Comparison of ENCODE assay signal across 17 mouse cellular contexts in the genomic region with DNA sequence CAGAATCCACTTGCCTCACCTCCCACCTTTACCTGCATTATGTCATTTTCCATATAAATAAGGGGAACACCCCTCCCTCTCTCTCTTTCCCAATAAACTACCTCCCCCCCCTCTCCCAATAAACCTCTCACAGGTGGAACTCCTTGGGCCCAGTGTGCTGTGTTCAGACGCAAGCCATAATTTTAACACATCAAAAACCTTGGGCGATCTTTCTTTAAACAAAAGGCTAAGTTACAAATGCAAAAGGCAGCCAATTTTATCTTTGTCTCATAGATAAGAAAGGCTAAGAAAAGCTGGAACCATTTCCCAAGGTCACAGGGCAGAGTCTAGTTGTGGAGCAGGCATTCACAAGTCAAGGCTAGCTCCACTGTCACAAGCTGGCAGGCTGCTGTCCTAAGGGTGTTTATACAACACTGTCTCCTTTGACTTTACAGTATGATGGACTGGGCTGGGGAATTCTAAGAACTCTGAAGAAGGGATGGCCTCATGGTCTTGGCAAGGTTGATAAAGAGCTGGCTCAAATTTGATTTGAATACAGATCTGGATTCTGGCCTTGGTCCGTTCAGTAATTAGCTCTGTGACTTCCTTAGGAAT.
DNase-seq lines count a peak whose midpoint lies in the region; ATAC-seq lines count a peak whose summit lies in the region.
"Had no signal": no experiment of that assay in that cellular context is flagged by ENCODE, and none has a peak within 500 bp of the region (broad histone marks: within the 10 kb centered on the region; RNA-seq: fewer than 3 reads in every experiment).

No protein-coding gene starts in this region.

- no peak overlapping the region for H3K9ac ChIP-seq in kidney, embryonic 16.5 days (replicated peaks; ENCODE audit: low read length)
- no peak overlapping the region for H3K9ac ChIP-seq in midbrain, embryonic 11.5 days (ENCODE audit: low read length)
- H3K9ac ChIP-seq: embryonic facial prominence, embryonic 12.5 days; heart, embryonic 15.5 days; hindbrain, embryonic 12.5 days; midbrain, embryonic 15.5 days; neural tube, embryonic 13.5 days had no signal

- no peaks in the 10 kb centered on the region for H3K36me3 ChIP-seq in kidney, embryonic 16.5 days (ENCODE audit: insufficient read depth, low read length)
- no peaks in the 10 kb centered on the region for H3K36me3 ChIP-seq in midbrain, embryonic 11.5 days (ENCODE audit: control insufficient read depth, insufficient read depth, low read length)
- H3K36me3 ChIP-seq: embryonic facial prominence, embryonic 12.5 days; heart, embryonic 15.5 days; hindbrain, embryonic 12.5 days; midbrain, embryonic 15.5 days; neural tube, embryonic 13.5 days had no signal

- no peak overlapping the region for H3K27ac ChIP-seq in kidney, embryonic 16.5 days (ENCODE audit: low read length)
- H3K27ac ChIP-seq in midbrain, embryonic 11.5 days (ENCODE audit: low read depth, low read length) = no peak overlapping the region
- H3K27ac ChIP-seq: embryonic facial prominence, embryonic 12.5 days; gastrocnemius, adult 2 months; heart, embryonic 15.5 days; hindbrain, embryonic 12.5 days; midbrain, embryonic 15.5 days; neural tube, embryonic 13.5 days had no signal

- no peaks in the 10 kb centered on the region for H3K9me3 ChIP-seq in kidney, embryonic 16.5 days (ENCODE audit: low read length)
- no peaks in the 10 kb centered on the region for H3K9me3 ChIP-seq in midbrain, embryonic 11.5 days (ENCODE audit: control insufficient read depth, low read length)
- H3K9me3 ChIP-seq: embryonic facial prominence, embryonic 12.5 days; heart, embryonic 15.5 days; hindbrain, embryonic 12.5 days; midbrain, embryonic 15.5 days; neural tube, embryonic 13.5 days had no signal

- H3K4me1 ChIP-seq in kidney, embryonic 16.5 days (ENCODE audit: insufficient read depth, low read length) = no peaks in the 10 kb centered on the region
- no peaks in the 10 kb centered on the region for H3K4me1 ChIP-seq in midbrain, embryonic 11.5 days (ENCODE audit: control insufficient read depth, insufficient read depth, low read length)
- H3K4me1 ChIP-seq: embryonic facial prominence, embryonic 12.5 days; heart, embryonic 15.5 days; hindbrain, embryonic 12.5 days; midbrain, embryonic 15.5 days; neural tube, embryonic 13.5 days had no signal

- no peak for ATAC-seq in kidney, embryonic 16.5 days (ENCODE audit: low FRiP score, low TSS enrichment)
- ATAC-seq in midbrain, embryonic 11.5 days (ENCODE audit: low FRiP score) = no peak
- ATAC-seq: midbrain, embryonic 15.5 days had no signal

- peak; percentile 16 for DNase-seq in kidney, postnatal 10 days
- DNase-seq in ES-CJ7 (ENCODE audit: low read depth, low spot score) = peak; percentile 52
- DNase-seq in adrenal gland, adult 8-10 months = peak; percentile 77
- DNase-seq in lung, postnatal 10 days = peak; percentile 26
- DNase-seq in natural killer cell, adult 2 months (ENCODE audit: low spot score in 2 of 2) = no peak
- no peak for DNase-seq in midbrain, embryonic 11.5 days (ENCODE audit: low spot score, missing footprints)
- no peak for DNase-seq in gastrocnemius, postnatal 10 days
- DNase-seq: cerebellum, postnatal 25 days; gastrocnemius, adult 2 months; kidney, adult 9 months; layer of hippocampus, adult 9-11 months had no signal

- no peaks in the 10 kb centered on the region for H3K27me3 ChIP-seq in kidney, embryonic 16.5 days (ENCODE audit: insufficient read depth, low read length)
- H3K27me3 ChIP-seq in midbrain, embryonic 11.5 days (ENCODE audit: control insufficient read depth, insufficient read depth, low read length) = no peaks in the 10 kb centered on the region
- H3K27me3 ChIP-seq: embryonic facial prominence, embryonic 12.5 days; heart, embryonic 15.5 days; hindbrain, embryonic 12.5 days; midbrain, embryonic 15.5 days; neural tube, embryonic 13.5 days had no signal

- 86% methylated on average over 3 of the region's 3 CpGs for WGBS in kidney, embryonic 16.5 days
- 90% methylated on average over 3 of the region's 3 CpGs for WGBS in midbrain, embryonic 11.5 days

- H3K4me2 ChIP-seq in kidney, embryonic 16.5 days (replicated peaks; ENCODE audit: low read depth, low read length) = no peak overlapping the region
- no peak overlapping the region for H3K4me2 ChIP-seq in midbrain, embryonic 11.5 days
- H3K4me2 ChIP-seq: embryonic facial prominence, embryonic 12.5 days; heart, embryonic 15.5 days; hindbrain, embryonic 12.5 days; midbrain, embryonic 15.5 days; neural tube, embryonic 13.5 days had no signal

- H3K4me3 ChIP-seq in kidney, embryonic 16.5 days (ENCODE audit: low read length) = no peak overlapping the region
- no peak overlapping the region for H3K4me3 ChIP-seq in midbrain, embryonic 11.5 days (ENCODE audit: low read depth, low read length)
- H3K4me3 ChIP-seq: embryonic facial prominence, embryonic 12.5 days; gastrocnemius, adult 2 months; heart, embryonic 15.5 days; hindbrain, embryonic 12.5 days; midbrain, embryonic 15.5 days; neural tube, embryonic 13.5 days had no signal

Comparison
In these comparisons a context has a peak if more than half of its experiments do, and no peak if none do; other contexts are left out.
1. DNase-seq: peak in kidney, postnatal 10 days (single experiment), ES-CJ7 (single experiment), adrenal gland, adult 8-10 months (single experiment) and lung, postnatal 10 days (single experiment); none in natural killer cell, adult 2 months (0 of 2), midbrain, embryonic 11.5 days (single experiment) and gastrocnemius, postnatal 10 days (single experiment).